Mouse (Mus musculus): ENCODE results near the gene Map4k4.

- no peak for TF ChIP-seq POLR2A (IDR thresholded peaks at IDR 0.05; ENCODE audit: control insufficient read depth in 1 of 2, insufficient read depth in 1 of 2, low read depth in 1 of 2, low read length in 2 of 2, poor library complexity in 1 of 2)
- TF ChIP-seq GATA1 (IDR thresholded peaks at IDR 0.05; ENCODE audit: low read depth, low read length): no peak
- no peak for TF ChIP-seq E2F4 (IDR thresholded peaks at IDR 0.05; ENCODE audit: borderline replicate concordance, low read depth, low read length)
- TF ChIP-seq USF1 (IDR thresholded peaks at IDR 0.05; ENCODE audit: low read depth, low read length): no peak
- TF ChIP-seq CTCF (IDR thresholded peaks at IDR 0.05 in 2 of 3, conservative IDR thresholded peaks at IDR 0.05 in 1 of 3; ENCODE audit: control insufficient read depth in 1 of 3, insufficient read depth in 1 of 3, low read depth in 2 of 3, low read length in 3 of 3, poor library complexity in 1 of 3, severe bottlenecking in 1 of 3): no peak
- no peak for TF ChIP-seq TCF12 (IDR thresholded peaks at IDR 0.05; ENCODE audit: low read depth, low read length)
- TF ChIP-seq EP300 (IDR thresholded peaks at IDR 0.05; ENCODE audit: low read depth in 1 of 2, low read length in 2 of 2): no peak
These were observed 5.6 kb upstream of the Map4k4 start for GRCm38 (mm10) chr1:39895097-39895496.

Data from MEL (cell line).